Mouse (Mus musculus): ENCODE results near the gene Vps37b.
A peak's percentile ranks its signal among the peaks of the same experiment; 100 is the strongest.

Vps37b gene

GRCm38 (mm10) chr5:124003375-124003774, 28.7 kb downstream of the Vps37b start:
- DNase-seq (ENCODE audit: low read depth, low spot score) = no peak

- no peak for DNase-seq (ENCODE audit: low read depth, low spot score)
Measured at GRCm38 (mm10) chr5:124002876-124003275, 29.2 kb downstream of the Vps37b start.

- no peak for DNase-seq (ENCODE audit: low read depth, low spot score)
Measured at GRCm38 (mm10) chr5:124001274-124001673, 30.8 kb downstream of the Vps37b start.

GRCm38 (mm10) chr5:124000824-124001223, 31.2 kb downstream of the Vps37b start:
- DNase-seq (ENCODE audit: low read depth, low spot score) = peak; percentile 94

GRCm38 (mm10) chr5:123998370-123998769, 33.7 kb downstream of the Vps37b start:
- DNase-seq (ENCODE audit: low read depth, low spot score) = no peak

GRCm38 (mm10) chr5:123997811-123998210, 34.3 kb downstream of the Vps37b start:
- no peak for DNase-seq (ENCODE audit: low read depth, low spot score)

GRCm38 (mm10) chr5:123997211-123997751, 34.8 kb downstream of the Vps37b start:
- no peak for DNase-seq (ENCODE audit: low read depth, low spot score)

GRCm38 (mm10) chr5:123996695-123997094, 35.4 kb downstream of the Vps37b start:
- DNase-seq (ENCODE audit: low read depth, low spot score) = no peak

GRCm38 (mm10) chr5:123996194-123996593, 35.9 kb downstream of the Vps37b start:
- DNase-seq (ENCODE audit: low read depth, low spot score) = peak; percentile 42

- DNase-seq (ENCODE audit: low read depth, low spot score) = no peak
Measured at GRCm38 (mm10) chr5:123995388-123995787, 36.7 kb downstream of the Vps37b start.

- no peak for DNase-seq (ENCODE audit: low read depth, low spot score)
Measured at GRCm38 (mm10) chr5:123994468-123994867, 37.6 kb downstream of the Vps37b start.

- DNase-seq (ENCODE audit: low read depth, low spot score) = peak; percentile 85
Measured at GRCm38 (mm10) chr5:123993263-123994036, 38.6 kb downstream of the Vps37b start.

GRCm38 (mm10) chr5:123992794-123993193, 39.3 kb downstream of the Vps37b start:
- DNase-seq (ENCODE audit: low read depth, low spot score) = peak; percentile 98

- DNase-seq (ENCODE audit: low read depth, low spot score) = peak; percentile 96
Measured at GRCm38 (mm10) chr5:123992193-123992637, 39.9 kb downstream of the Vps37b start.

GRCm38 (mm10) chr5:123991321-123991720, 40.7 kb downstream of the Vps37b start:
- no peak for DNase-seq (ENCODE audit: low read depth, low spot score)

- no peak for DNase-seq (ENCODE audit: low read depth, low spot score)
Measured at GRCm38 (mm10) chr5:123989941-123990885, 41.9 kb downstream of the Vps37b start.

GRCm38 (mm10) chr5:123987511-123987910, 44.6 kb downstream of the Vps37b start:
- DNase-seq (ENCODE audit: low read depth, low spot score) = no peak

GRCm38 (mm10) chr5:123986925-123987324, 45.1 kb downstream of the Vps37b start:
- no peak for DNase-seq (ENCODE audit: low read depth, low spot score)

- no peak for DNase-seq (ENCODE audit: low read depth, low spot score)
Measured at GRCm38 (mm10) chr5:123985434-123985833, 46.6 kb downstream of the Vps37b start.

- no peak for DNase-seq (ENCODE audit: low read depth, low spot score)
Measured at GRCm38 (mm10) chr5:123982838-123983237, 49.2 kb downstream of the Vps37b start.

GRCm38 (mm10) chr5:123981250-123981554, 50.9 kb downstream of the Vps37b start:
- DNase-seq (ENCODE audit: low read depth, low spot score) = no peak

All from 3T3-L1 (cell line).